9 mouse cellular contexts compared by ENCODE assay signal in the genomic region with DNA sequence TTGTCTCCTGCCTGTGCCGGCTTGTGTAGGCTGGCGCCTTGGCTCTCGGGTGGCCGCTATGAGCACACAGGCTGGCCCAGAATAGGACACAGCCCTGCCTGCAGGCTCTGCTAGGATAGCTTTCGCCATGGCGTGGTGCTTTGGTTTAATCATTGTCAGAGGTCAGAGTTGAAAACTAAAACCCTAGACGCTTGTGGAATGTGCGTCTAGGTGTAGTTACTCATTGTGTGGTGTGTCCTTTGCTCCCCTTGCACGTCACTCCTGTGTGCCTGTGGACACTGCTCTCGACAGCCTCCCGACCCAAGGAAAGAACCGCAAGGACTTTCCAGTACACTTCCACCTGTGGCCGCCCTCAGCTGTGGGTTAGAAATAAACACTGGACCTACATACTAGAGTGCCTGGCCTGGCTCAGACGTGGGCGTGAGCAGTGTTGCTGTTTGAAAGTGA. TPM values are rescaled to one million over a fixed set of nuclear protein-coding genes. Genes with fewer than 3 reads are reported as not detected.
A peak's percentile ranks its signal among the peaks of the same experiment; 100 is the strongest.
DNase-seq lines count a peak whose midpoint lies in the region; ATAC-seq and TF ChIP-seq lines count a peak whose summit lies in the region.
"Had no signal": no experiment of that assay in that cellular context is flagged by ENCODE, and none has a peak within 500 bp of the region (broad histone marks: within the 10 kb centered on the region; RNA-seq: fewer than 3 reads in every experiment).

No protein-coding gene starts in this region.

- peaks cover 24% of the 10 kb centered on the region for H3K4me1 ChIP-seq in neural tube, embryonic 13.5 days (replicated peaks)
- peaks cover 13% of the 10 kb centered on the region; the same call in 1 of the 2 replicates for H3K4me1 ChIP-seq in intestine, embryonic 15.5 days (replicated peaks)
- H3K4me1 ChIP-seq in stomach, postnatal 0 days (replicated peaks; ENCODE audit: control insufficient read depth, insufficient read depth): 0 out of 2 replicates have a peak, but pooled peaks cover 2% of the 10 kb centered on the region
- no peaks in the 10 kb centered on the region for H3K4me1 ChIP-seq in forebrain, embryonic 14.5 days (ENCODE audit: control insufficient read depth, insufficient read depth, low read length)
- H3K4me1 ChIP-seq: forebrain, embryonic 12.5 days had no signal

- no peak overlapping the region for H3K4me3 ChIP-seq in neural tube, embryonic 13.5 days
- no peak overlapping the region for H3K4me3 ChIP-seq in intestine, embryonic 15.5 days (replicated peaks)
- no peak overlapping the region for H3K4me3 ChIP-seq in stomach, postnatal 0 days (ENCODE audit: low read depth, low read length)
- H3K4me3 ChIP-seq in forebrain, embryonic 14.5 days (ENCODE audit: low read depth, low read length): no peak overlapping the region
- H3K4me3 ChIP-seq: forebrain, embryonic 12.5 days had no signal

- no peak overlapping the region for H3K27ac ChIP-seq in neural tube, embryonic 13.5 days (replicated peaks)
- no peak overlapping the region for H3K27ac ChIP-seq in intestine, embryonic 15.5 days
- no peak overlapping the region for H3K27ac ChIP-seq in stomach, postnatal 0 days (replicated peaks)
- no peak overlapping the region for H3K27ac ChIP-seq in forebrain, embryonic 14.5 days (ENCODE audit: low read depth, low read length)
- H3K27ac ChIP-seq: forebrain, embryonic 12.5 days had no signal

- 0 out of 2 replicates have a peak, but pooled peaks have one; percentile 48 for ATAC-seq in neural tube, embryonic 13.5 days (ENCODE audit: low read depth)
- ATAC-seq in intestine, embryonic 15.5 days: peak; percentile 86
- ATAC-seq in stomach, postnatal 0 days (ENCODE audit: low FRiP score, low TSS enrichment): peak; percentile 83
- no peak for ATAC-seq in forebrain, embryonic 14.5 days

- H3K36me3 ChIP-seq in neural tube, embryonic 13.5 days: peaks cover 16% of the 10 kb centered on the region
- H3K36me3 ChIP-seq in intestine, embryonic 15.5 days: peaks cover 2% of the 10 kb centered on the region; the same call in 1 of the 2 replicates
- H3K36me3 ChIP-seq in stomach, postnatal 0 days (ENCODE audit: control insufficient read depth, insufficient read depth, low read length): peaks cover 5% of the 10 kb centered on the region; the same call in 1 of the 2 replicates
- peaks cover 32% of the 10 kb centered on the region for H3K36me3 ChIP-seq in forebrain, embryonic 14.5 days (ENCODE audit: control insufficient read depth, insufficient read depth, low read length)

- no peak overlapping the region for H3K4me2 ChIP-seq in neural tube, embryonic 13.5 days
- H3K4me2 ChIP-seq in intestine, embryonic 15.5 days (replicated peaks): no peak overlapping the region; the same call in 1 of the 2 replicates
- H3K4me2 ChIP-seq in stomach, postnatal 0 days (replicated peaks; ENCODE audit: low read depth): no peak overlapping the region
- H3K4me2 ChIP-seq in forebrain, embryonic 14.5 days (ENCODE audit: low read length): no peak overlapping the region
- H3K4me2 ChIP-seq: forebrain, embryonic 12.5 days had no signal

- no peak for TF ChIP-seq EP300 in stomach, postnatal 0 days (optimal IDR thresholded peaks at IDR 0.05)

- no peak overlapping the region for H3K9ac ChIP-seq in neural tube, embryonic 13.5 days
- H3K9ac ChIP-seq in intestine, embryonic 15.5 days: no peak overlapping the region
- H3K9ac ChIP-seq in stomach, postnatal 0 days (ENCODE audit: low read length): no peak overlapping the region
- no peak overlapping the region for H3K9ac ChIP-seq in forebrain, embryonic 14.5 days (ENCODE audit: low read length)
- H3K9ac ChIP-seq: forebrain, embryonic 12.5 days had no signal

- WGBS in neural tube, embryonic 13.5 days: 72% methylated on average over 15 of the region's 15 CpGs
- WGBS in intestine, embryonic 15.5 days: 51% methylated on average over 15 of the region's 15 CpGs
- WGBS in stomach, postnatal 0 days: 45% methylated on average over 15 of the region's 15 CpGs
- 80% methylated on average over 15 of the region's 15 CpGs for WGBS in forebrain, embryonic 14.5 days

- no peaks in the 10 kb centered on the region for H3K27me3 ChIP-seq in neural tube, embryonic 13.5 days
- no peaks in the 10 kb centered on the region for H3K27me3 ChIP-seq in intestine, embryonic 15.5 days (replicated peaks)
- no peaks in the 10 kb centered on the region for H3K27me3 ChIP-seq in stomach, postnatal 0 days (ENCODE audit: control insufficient read depth, insufficient read depth, low read length)
- H3K27me3 ChIP-seq in forebrain, embryonic 14.5 days (replicated peaks; ENCODE audit: control insufficient read depth, insufficient read depth, low read length): no peaks in the 10 kb centered on the region
- H3K27me3 ChIP-seq: forebrain, embryonic 12.5 days had no signal

- DNase-seq in neural tube, embryonic 10.5 days (ENCODE audit: extremely low spot score, low spot score): no peak
- peak; percentile 45 for DNase-seq in liver
- peak; percentile 55 for DNase-seq in stomach, postnatal 0 days (ENCODE audit: low spot score)
- DNase-seq in cerebellum, postnatal 4 days (ENCODE audit: low spot score in 2 of 2): no peak
- no peak for DNase-seq in forebrain, embryonic 14.5 days (ENCODE audit: low spot score)
- no peak for DNase-seq in cerebellum, adult 11 months

- peak; percentile 15; the same call in 1 of the 2 replicates for TF ChIP-seq CTCF in stomach, postnatal 0 days (IDR thresholded peaks at IDR 0.05; ENCODE audit: low read depth)

- H3K9me3 ChIP-seq in neural tube, embryonic 13.5 days: peaks cover 4% of the 10 kb centered on the region; the same call in 1 of the 2 replicates
- no peaks in the 10 kb centered on the region for H3K9me3 ChIP-seq in intestine, embryonic 15.5 days
- no peaks in the 10 kb centered on the region for H3K9me3 ChIP-seq in stomach, postnatal 0 days (ENCODE audit: control insufficient read depth, low read length)
- no peaks in the 10 kb centered on the region for H3K9me3 ChIP-seq in forebrain, embryonic 14.5 days (replicated peaks; ENCODE audit: control insufficient read depth, low read length)
- H3K9me3 ChIP-seq: forebrain, embryonic 12.5 days had no signal

RNA-seq across cellular contexts. Expression of a gene that starts 53.9 kb away (rescaled TPM):
- 8.7 and 9.0 TPM in 2 replicates for polyA plus RNA-seq in neural tube, embryonic 13.5 days (2015; fragmentation: Nextera tagmentation; extraction: Ambion mirVana)
- 14.1 and 15.9 TPM in 2 replicates for polyA plus RNA-seq in intestine, embryonic 15.5 days (2015; fragmentation: Nextera tagmentation; extraction: Ambion mirVana)
- polyA plus RNA-seq in stomach, postnatal 0 days (2015; fragmentation: Nextera tagmentation; extraction: Ambion mirVana): 8.1 and 8.2 TPM in 2 replicates
- polyA plus RNA-seq in forebrain, embryonic 14.5 days (2014; fragmentation: Nextera tagmentation; extraction: Ambion mirVana): 9.7 and 11.7 TPM in 2 replicates

RNA-seq across cellular contexts. Expression of a gene that starts 53.9 kb away (rescaled TPM):
- polyA plus RNA-seq in neural tube, embryonic 13.5 days (2015; fragmentation: Nextera tagmentation; extraction: Ambion mirVana): 10.5 and 14.1 TPM in 2 replicates
- polyA plus RNA-seq in intestine, embryonic 15.5 days (2015; fragmentation: Nextera tagmentation; extraction: Ambion mirVana): 22.4 and 25.1 TPM in 2 replicates
- polyA plus RNA-seq in stomach, postnatal 0 days (2015; fragmentation: Nextera tagmentation; extraction: Ambion mirVana): 9.5 and 10.7 TPM in 2 replicates
- polyA plus RNA-seq in forebrain, embryonic 14.5 days (2014; fragmentation: Nextera tagmentation; extraction: Ambion mirVana): 10.1 and 12.5 TPM in 2 replicates

Comparison
In these comparisons a context has a peak if more than half of its experiments do, and no peak if none do; other contexts are left out.
1. DNase-seq: peak in liver (single experiment) and stomach, postnatal 0 days (single experiment); none in neural tube, embryonic 10.5 days (single experiment), cerebellum, postnatal 4 days (0 of 2), forebrain, embryonic 14.5 days (single experiment) and cerebellum, adult 11 months (single experiment).